Mouse (Mus musculus) left cerebral cortex, adult 9 months (tissue): Measurements from ENCODE around the gene Nbeal2.
"Not testable (repeated sequence)": the region's sequence is repeated elsewhere in the genome, so short reads cannot be mapped to it uniquely, and the experiment has no call there.

ENCODE experiments used
- DNase-seq, 2 experiments: peaks; one replicate each; pipeline ENCODE4 v3.0.0; 2022; ENCODE audit warnings: low spot score in 2 of 2

Gene Nbeal2

GRCm38 (mm10) chr9:110653655-110654461 lies at the start of gene Nbeal2:
Nbeal2 (minus strand) TSS chr9:110654161.
- DNase-seq: peak; percentile 75 to 86

GRCm38 (mm10) chr9:110702848-110703247 lies 48.9 kb upstream of the Nbeal2 start:
- DNase-seq: no peak

GRCm38 (mm10) chr9:110701114-110702032 lies 47.4 kb upstream of the Nbeal2 start:
- DNase-seq: no peak

- DNase-seq: no peak
Observed at GRCm38 (mm10) chr9:110699574-110699973, 45.6 kb upstream of the Nbeal2 start.

GRCm38 (mm10) chr9:110697465-110697864 lies 43.5 kb upstream of the Nbeal2 start:
- no peak for DNase-seq

GRCm38 (mm10) chr9:110696427-110696826 lies 42.5 kb upstream of the Nbeal2 start:
- DNase-seq: no peak

GRCm38 (mm10) chr9:110695165-110695755 lies 41.3 kb upstream of the Nbeal2 start:
- no peak for DNase-seq

- DNase-seq: no peak
Observed at GRCm38 (mm10) chr9:110689261-110689779, 35.4 kb upstream of the Nbeal2 start.

GRCm38 (mm10) chr9:110687846-110688245 lies 33.9 kb upstream of the Nbeal2 start:
- no peak for DNase-seq

- no peak for DNase-seq
Observed at GRCm38 (mm10) chr9:110687061-110687460, 33.1 kb upstream of the Nbeal2 start.

- no peak for DNase-seq
Observed at GRCm38 (mm10) chr9:110686472-110686871, 32.5 kb upstream of the Nbeal2 start.

GRCm38 (mm10) chr9:110685591-110685990 lies 31.6 kb upstream of the Nbeal2 start:
- DNase-seq: no peak

- no peak for DNase-seq
Observed at GRCm38 (mm10) chr9:110685187-110685586, 31.2 kb upstream of the Nbeal2 start.

- peak in 1 of 2 experiments; percentile 77 for DNase-seq
Observed at GRCm38 (mm10) chr9:110684100-110684831, 30.3 kb upstream of the Nbeal2 start.

GRCm38 (mm10) chr9:110683574-110684099 lies 29.7 kb upstream of the Nbeal2 start:
- no peak for DNase-seq

GRCm38 (mm10) chr9:110682697-110683096 lies 28.7 kb upstream of the Nbeal2 start:
- not testable (repeated sequence) for DNase-seq

- no peak for DNase-seq
Observed at GRCm38 (mm10) chr9:110682255-110682654, 28.3 kb upstream of the Nbeal2 start.

GRCm38 (mm10) chr9:110681817-110682216 lies 27.9 kb upstream of the Nbeal2 start:
- peak in 1 of 2 experiments; percentile 60 for DNase-seq

GRCm38 (mm10) chr9:110680736-110681507 lies 27.0 kb upstream of the Nbeal2 start:
- peak in 1 of 2 experiments; percentile 47 for DNase-seq

- no peak for DNase-seq
Observed at GRCm38 (mm10) chr9:110678886-110679285, 24.9 kb upstream of the Nbeal2 start.
